Mouse (Mus musculus) limb, embryonic 10.5 days (tissue): ENCODE measurements around the gene Ovol3. TPM values are rescaled to one million over a fixed set of nuclear protein-coding genes. Genes with fewer than 3 reads are reported as not detected.
A peak's percentile ranks its signal among the peaks of the same experiment; 100 is the strongest.

ENCODE experiments used
- DNase-seq: peaks from one replicate; pipeline ENCODE4 v3.0.0-alpha.2; 2017; ENCODE audit warnings: low spot score
- H3K27ac ChIP-seq: fragments of 300-500 bp; sonication (generic); 2 replicates; pipeline ENCODE4 v1.5.1; 2016; ENCODE audit warnings: mild to moderate bottlenecking
- H3K27me3 ChIP-seq: fragments of 300-500 bp; sonication (generic); 2 replicates; pipeline ENCODE4 v1.6.1; 2016; ENCODE audit warnings: low read depth, mild to moderate bottlenecking; ENCODE audit not compliant: poor library complexity, severe bottlenecking
- H3K36me3 ChIP-seq: fragments of 300-500 bp; sonication (generic); 2 replicates; pipeline ENCODE4 v1.6.1; 2016; ENCODE audit warnings: mild to moderate bottlenecking, moderate library complexity
- H3K4me1 ChIP-seq: fragments of 300-500 bp; sonication (generic); 2 replicates; pipeline ENCODE4 v1.6.1; 2016
- H3K4me3 ChIP-seq: fragments of 300-500 bp; sonication (generic); 2 replicates; pipeline ENCODE4 v1.5.1; 2016; ENCODE audit warnings: mild to moderate bottlenecking, moderate library complexity
- H3K9me3 ChIP-seq: fragments of 300-500 bp; sonication (generic); replicated peaks from 2 replicates; pipeline ENCODE4 v1.6.1; 2016; ENCODE audit warnings: mild to moderate bottlenecking
- WGBS: fragments of 180-500 bp; shearing (Covaris S2); methylation state at CpG from one replicate; pipeline ENCODE4 v1.1.7; 2016; 5-methylcytosine and 5-hydroxymethylcytosine counted together
- polyA plus RNA-seq: library from polyadenylated mRNA; unstranded; fragments of >200 nt; fragmentation: Nextera tagmentation; extraction: Ambion mirVana; gene quantifications from 2 replicates; pipeline ENCODE4 v1.2.1, GENCODE M21; 2016

Ovol3 gene
- not detected in 2 replicates for polyA plus RNA-seq

- WGBS = 96% methylated on average over 4 of the region's 4 CpGs
- H3K4me3 ChIP-seq = no peak within 1 kb of the TSS
Measured at GRCm38 (mm10) chr7:30235625-30236024, at the start of gene Ovol3. TSS of gene Ovol3 (minus strand) at chr7:30235725.

GRCm38 (mm10) chr7:30282740-30283139, 47.2 kb upstream of the Ovol3 start:
- H3K9me3 ChIP-seq = no peaks in the 10 kb centered on the region
- H3K27ac ChIP-seq = no peak overlapping the region
- DNase-seq = no peak
- 84% methylated on average over 7 of the region's 7 CpGs for WGBS
- no peaks in the 10 kb centered on the region for H3K36me3 ChIP-seq
- H3K4me1 ChIP-seq = peaks cover 18% of the 10 kb centered on the region
- H3K4me3 ChIP-seq = no peak overlapping the region
- H3K27me3 ChIP-seq = 0 out of 2 replicates have a peak, but pooled peaks cover 5% of the 10 kb centered on the region

More at GRCm38 (mm10) chr7:30235625-30236024, at the start of gene Ovol3:
- Histone ChIP-seq H3K36me3 (peaks cover 41% of the 10 kb centered on the region), H3K4me1 (peaks cover 18% of the 10 kb centered on the region), H3K9me3 (no peaks in the 10 kb centered on the region), H3K27ac (no peak within 1 kb of the TSS), H3K27me3 (no peaks in the 10 kb centered on the region)
- DNase-seq = no peak

GRCm38 (mm10) chr7:30281522-30281921, 46.0 kb upstream of the Ovol3 start:
- no peaks in the 10 kb centered on the region for H3K36me3 ChIP-seq
- no peak overlapping the region for H3K27ac ChIP-seq
- DNase-seq = no peak
- peaks cover 18% of the 10 kb centered on the region for H3K4me1 ChIP-seq
- no peaks in the 10 kb centered on the region for H3K9me3 ChIP-seq
- no peak overlapping the region for H3K4me3 ChIP-seq
- H3K27me3 ChIP-seq = 0 out of 2 replicates have a peak, but pooled peaks cover 5% of the 10 kb centered on the region
- 78% methylated on average over 4 of the region's 4 CpGs for WGBS

- Histone ChIP-seq H3K36me3 (no peaks in the 10 kb centered on the region), H3K9me3 (no peaks in the 10 kb centered on the region), H3K27ac (peak overlapping the region; percentile 88), H3K4me3 (peak overlapping the region; percentile 86), H3K27me3 (0 out of 2 replicates have a peak, but pooled peaks cover 1% of the 10 kb centered on the region), H3K4me1 (peaks cover 18% of the 10 kb centered on the region)
- DNase-seq = peak; percentile 80
- WGBS = under 1% methylated on average over 20 of the region's 20 CpGs
Measured at GRCm38 (mm10) chr7:30280670-30281138, 45.2 kb upstream of the Ovol3 start.

- DNase-seq = peak; percentile 92
- WGBS = under 1% methylated on average over 49 of the region's 49 CpGs
- no peaks in the 10 kb centered on the region for H3K9me3 ChIP-seq
- peaks cover 19% of the 10 kb centered on the region for H3K4me1 ChIP-seq
- peak within 1 kb of the TSS; percentile 88 for H3K27ac ChIP-seq
- no peaks in the 10 kb centered on the region for H3K36me3 ChIP-seq
- H3K27me3 ChIP-seq = no peaks in the 10 kb centered on the region
- peak within 1 kb of the TSS; percentile 86 for H3K4me3 ChIP-seq
Measured at GRCm38 (mm10) chr7:30279951-30280669, 44.6 kb upstream of the Ovol3 start, which contains the start of the genes Thap8 and Wdr62. TSS of gene Thap8 (plus strand) at chr7:30280094. TSS of gene Wdr62 (minus strand) at chr7:30280419.

GRCm38 (mm10) chr7:30279536-30279935, 44.0 kb upstream of the Ovol3 start:
- Histone ChIP-seq H3K4me3 (peak overlapping the region; percentile 86), H3K36me3 (no peaks in the 10 kb centered on the region), H3K27ac (peak overlapping the region; percentile 88), H3K27me3 (no peaks in the 10 kb centered on the region), H3K4me1 (peaks cover 22% of the 10 kb centered on the region), H3K9me3 (no peaks in the 10 kb centered on the region)
- WGBS = under 1% methylated on average over 6 of the region's 6 CpGs
- no peak for DNase-seq

GRCm38 (mm10) chr7:30278911-30279310, 43.4 kb upstream of the Ovol3 start:
- Histone ChIP-seq H3K9me3 (no peaks in the 10 kb centered on the region), H3K4me3 (peak overlapping the region; percentile 86; the same call in 1 of the 2 replicates), H3K36me3 (no peaks in the 10 kb centered on the region), H3K4me1 (peaks cover 22% of the 10 kb centered on the region), H3K27me3 (no peaks in the 10 kb centered on the region), H3K27ac (no peak overlapping the region)
- DNase-seq = no peak
- WGBS = 62% methylated on average over 2 of the region's 2 CpGs

- Histone ChIP-seq H3K36me3 (peaks cover 28% of the 10 kb centered on the region), H3K4me1 (peaks cover 10% of the 10 kb centered on the region), H3K27me3 (no peaks in the 10 kb centered on the region), H3K4me3 (no peak overlapping the region), H3K27ac (no peak overlapping the region), H3K9me3 (no peaks in the 10 kb centered on the region)
- DNase-seq = no peak
- 68% methylated on average over 6 of the region's 6 CpGs for WGBS
Measured at GRCm38 (mm10) chr7:30274383-30274782, 38.9 kb upstream of the Ovol3 start.

- H3K4me3 ChIP-seq = no peak overlapping the region
- no peak overlapping the region for H3K27ac ChIP-seq
- no peak for DNase-seq
- H3K9me3 ChIP-seq = no peaks in the 10 kb centered on the region
- no peaks in the 10 kb centered on the region for H3K27me3 ChIP-seq
- peaks cover 70% of the 10 kb centered on the region for H3K36me3 ChIP-seq
- 88% methylated on average over 4 of the region's 4 CpGs for WGBS
- H3K4me1 ChIP-seq = no peaks in the 10 kb centered on the region; the same call in 1 of the 2 replicates
Measured at GRCm38 (mm10) chr7:30269641-30270040, 34.1 kb upstream of the Ovol3 start.

- no peak for DNase-seq
- H3K4me3 ChIP-seq = no peak overlapping the region
- H3K27me3 ChIP-seq = no peaks in the 10 kb centered on the region
- 89% methylated on average over 3 of the region's 3 CpGs for WGBS
- H3K9me3 ChIP-seq = no peaks in the 10 kb centered on the region
- H3K4me1 ChIP-seq = no peaks in the 10 kb centered on the region
- H3K27ac ChIP-seq = no peak overlapping the region
- H3K36me3 ChIP-seq = peaks cover 85% of the 10 kb centered on the region
Measured at GRCm38 (mm10) chr7:30266780-30267179, 31.3 kb upstream of the Ovol3 start.

- Histone ChIP-seq H3K36me3 (peaks cover 85% of the 10 kb centered on the region), H3K27ac (no peak overlapping the region), H3K9me3 (no peaks in the 10 kb centered on the region), H3K4me3 (no peak overlapping the region), H3K27me3 (no peaks in the 10 kb centered on the region), H3K4me1 (no peaks in the 10 kb centered on the region)
- DNase-seq = no peak
- 90% methylated on average over 7 of the region's 7 CpGs for WGBS
Measured at GRCm38 (mm10) chr7:30265935-30266334, 30.4 kb upstream of the Ovol3 start.

- Histone ChIP-seq H3K9me3 (no peaks in the 10 kb centered on the region), H3K27me3 (no peaks in the 10 kb centered on the region), H3K4me3 (no peak overlapping the region), H3K4me1 (no peaks in the 10 kb centered on the region), H3K27ac (no peak overlapping the region), H3K36me3 (peaks cover 83% of the 10 kb centered on the region)
- no peak for DNase-seq
- WGBS = 95% methylated on average over 5 of the region's 5 CpGs
Measured at GRCm38 (mm10) chr7:30265531-30265930, 30.0 kb upstream of the Ovol3 start.

GRCm38 (mm10) chr7:30265041-30265440, 29.5 kb upstream of the Ovol3 start:
- Histone ChIP-seq H3K27me3 (no peaks in the 10 kb centered on the region), H3K36me3 (peaks cover 82% of the 10 kb centered on the region), H3K4me1 (no peaks in the 10 kb centered on the region), H3K27ac (no peak overlapping the region), H3K9me3 (no peaks in the 10 kb centered on the region), H3K4me3 (no peak overlapping the region)
- WGBS = 79% methylated on average over 2 of the region's 2 CpGs
- no peak for DNase-seq
